Mouse (Mus musculus) hindbrain, embryonic 11.5 days (tissue): ENCODE measurements around the gene Zfp101. TPM values are rescaled to one million over a fixed set of nuclear protein-coding genes. Genes with fewer than 3 reads are reported as not detected.

ENCODE experiments used
- ATAC-seq: fragments of 200-750 bp; cut with Nextera tagmentation; 2 replicates; pipeline ENCODE4 v1.8.0; 2017; ENCODE audit warnings: mild to moderate bottlenecking, moderate TSS enrichment, moderate library complexity; ENCODE audit not compliant: low FRiP score
- DNase-seq: peaks from one replicate; pipeline ENCODE4 v3.0.0-alpha.2; 2015; ENCODE audit warnings: low spot score
- H3K27ac ChIP-seq: fragments of 300-500 bp; sonication (generic); 2 replicates; pipeline ENCODE4 v1.5.1; 2014; ENCODE audit warnings: mild to moderate bottlenecking, low read depth, low read length
- H3K27me3 ChIP-seq: fragments of 300-500 bp; sonication (generic); 2 replicates; pipeline ENCODE4 v1.6.1; 2014; ENCODE audit warnings: mild to moderate bottlenecking, low read length, moderate library complexity, mixed read lengths; ENCODE audit not compliant: control insufficient read depth, insufficient read depth
- H3K36me3 ChIP-seq: fragments of 300-500 bp; sonication (generic); 2 replicates; pipeline ENCODE4 v1.6.1; 2014; ENCODE audit warnings: mild to moderate bottlenecking, low read length, moderate library complexity, mixed read lengths; ENCODE audit not compliant: control insufficient read depth, insufficient read depth
- H3K4me1 ChIP-seq: fragments of 300-500 bp; sonication (generic); replicated peaks from 2 replicates; pipeline ENCODE4 v1.6.1; 2014; ENCODE audit warnings: low read length, mixed read lengths; ENCODE audit not compliant: control insufficient read depth, insufficient read depth
- H3K4me2 ChIP-seq: fragments of 300-500 bp; sonication (generic); replicated peaks from 2 replicates; pipeline ENCODE4 v1.6.1; 2014; ENCODE audit warnings: mild to moderate bottlenecking, low read depth, low read length
- H3K4me3 ChIP-seq: fragments of 300-500 bp; sonication (generic); 2 replicates; pipeline ENCODE4 v1.5.1; 2014; ENCODE audit warnings: low read depth, low read length
- H3K9ac ChIP-seq: fragments of 300-500 bp; sonication (generic); 2 replicates; pipeline ENCODE4 v1.6.1; 2014; ENCODE audit warnings: low read depth, low read length
- H3K9me3 ChIP-seq: fragments of 300-500 bp; sonication (generic); 2 replicates; pipeline ENCODE4 v1.6.1; 2016; ENCODE audit warnings: low read length; ENCODE audit not compliant: control insufficient read depth
- WGBS: fragments of 180-500 bp; shearing (Covaris S2); extraction: QIAGEN DNeasy Blood & Tissue Kit; methylation state at CpG from one replicate; pipeline ENCODE4 v1.1.7; 2014; 5-methylcytosine and 5-hydroxymethylcytosine counted together
- polyA plus RNA-seq: library from polyadenylated mRNA; unstranded; fragments of >200 nt; fragmentation: Nextera tagmentation; extraction: Ambion mirVana; gene quantifications from 2 replicates; pipeline ENCODE4 v1.2.1, GENCODE M21; 2014

The Zfp101 gene
- polyA plus RNA-seq, 1 experiment from 2014 or later: 23.7 TPM

DNA sequence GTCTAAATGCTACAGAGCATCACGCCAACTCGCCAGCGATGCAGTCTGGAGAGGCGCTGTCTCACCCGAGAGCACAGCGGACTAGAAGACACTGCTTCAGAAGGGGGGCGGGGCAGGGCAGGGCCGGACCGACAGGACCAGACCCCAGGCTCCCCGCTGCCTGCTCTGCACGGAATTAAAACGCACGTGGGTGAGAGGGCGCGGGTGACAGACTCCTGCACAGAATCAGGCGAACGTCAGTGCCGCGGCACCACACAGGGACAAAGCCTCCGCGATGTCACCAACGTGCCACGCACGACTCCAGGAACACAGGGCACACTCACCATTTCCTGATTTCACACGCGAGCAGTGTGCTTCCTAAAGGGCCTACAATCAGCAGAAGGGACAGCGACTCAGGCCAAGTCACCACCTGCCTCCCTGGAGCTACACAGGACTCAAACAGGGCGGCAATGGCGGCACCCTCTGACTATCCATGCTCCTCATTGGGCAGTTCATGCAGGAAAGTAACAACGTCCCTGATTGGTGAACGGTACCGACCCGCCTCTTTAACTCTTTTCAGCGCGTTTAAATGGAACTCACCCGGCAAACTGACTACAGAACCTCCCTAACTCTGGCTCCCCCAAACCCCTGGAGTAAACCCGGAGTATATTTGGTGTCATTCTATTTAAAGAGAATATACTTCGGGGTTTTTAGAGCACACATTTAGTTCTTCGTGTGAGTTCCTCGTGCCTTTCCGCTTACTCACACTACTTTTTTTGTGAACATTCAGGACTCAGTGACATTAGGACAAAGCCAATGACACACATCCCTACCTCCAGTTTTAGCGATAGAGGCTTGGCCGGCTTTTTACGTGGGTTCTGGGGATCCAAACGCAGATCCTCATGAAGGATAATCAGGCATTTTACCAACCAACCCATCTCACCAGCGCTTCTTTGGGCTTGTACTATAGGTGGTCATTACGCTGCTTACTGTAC is 35.7 kb downstream of the Zfp101 start, which contains the start of gene Zfp81:
Gene Zfp81 (minus strand): TSS at position 468 of the 974 bp plus-strand sequence.
- H3K9ac ChIP-seq: peak within 1 kb of the TSS; percentile 85
- DNase-seq (peak; percentile 90), ATAC-seq (peak; percentile 100)
- H3K4me3 ChIP-seq: peak within 1 kb of the TSS; percentile 94
- WGBS: 4% methylated on average over 47 of the region's 47 CpGs
- no peaks in the 10 kb centered on the region for H3K36me3 ChIP-seq
- H3K9me3 ChIP-seq: no peaks in the 10 kb centered on the region
- peak within 1 kb of the TSS; percentile 57 for H3K4me2 ChIP-seq
- no peaks in the 10 kb centered on the region for H3K27me3 ChIP-seq
- H3K4me1 ChIP-seq: no peaks in the 10 kb centered on the region
- peak within 1 kb of the TSS; percentile 87 for H3K27ac ChIP-seq

GRCm38 (mm10) chr17:33352981-33353380 is 41.5 kb downstream of the Zfp101 start:
- Histone ChIP-seq H3K9me3 (peaks cover 4% of the 10 kb centered on the region), H3K27me3 (no peaks in the 10 kb centered on the region), H3K27ac (no peak overlapping the region), H3K4me3 (no peak overlapping the region), H3K4me2 (no peak overlapping the region), H3K9ac (no peak overlapping the region), H3K36me3 (0 out of 2 replicates have a peak, but pooled peaks cover 2% of the 10 kb centered on the region), H3K4me1 (no peaks in the 10 kb centered on the region)
- DNase-seq (no peak), ATAC-seq (no peak)
- 100% methylated on average over 1 of the region's 1 CpGs for WGBS

Other genes with a start within 250 kb of the Zfp101 start
- gene Olfr55, start 226.2 kb downstream of the Zfp101 start, polyA plus RNA-seq: 0.04 and 0.05 TPM in 2 replicates
- gene Olfr239, start 203.3 kb downstream of the Zfp101 start, polyA plus RNA-seq: not detected in 2 replicates
- gene Olfr1564, start 173.0 kb downstream of the Zfp101 start, polyA plus RNA-seq: 0.06 TPM in 1 of 2 replicates, not detected in the other
- gene Zfp955a, start 139.5 kb downstream of the Zfp101 start, polyA plus RNA-seq: 18.9 and 20.7 TPM in 2 replicates
- 0.03 and 0.05 TPM in 2 replicates for gene Olfr63, start 130.0 kb downstream of the Zfp101 start, polyA plus RNA-seq
- gene Zfp955b, start 105.1 kb downstream of the Zfp101 start, polyA plus RNA-seq: 9.8 and 10.4 TPM in 2 replicates
- 15.6 and 18.5 TPM in 2 replicates for gene Zfp81, start 35.8 kb downstream of the Zfp101 start, polyA plus RNA-seq
- gene Actl9, start 38.3 kb upstream of the Zfp101 start, polyA plus RNA-seq: not detected in 2 replicates
- 29.2 and 36.6 TPM in 2 replicates for gene Adamts10, start 129.6 kb upstream of the Zfp101 start, polyA plus RNA-seq
- gene Myo1f, start 161.1 kb upstream of the Zfp101 start, polyA plus RNA-seq: 1.6 and 3.0 TPM in 2 replicates
- gene Zfp414, start 234.4 kb upstream of the Zfp101 start, polyA plus RNA-seq: 66.0 and 67.1 TPM in 2 replicates
- gene Pram1, start 243.4 kb upstream of the Zfp101 start, polyA plus RNA-seq: 0.46 and 0.71 TPM in 2 replicates